Mouse (Mus musculus) heart, embryonic 11.5 days (tissue): ENCODE data around the gene Gpc5. TPM values are rescaled to one million over a fixed set of nuclear protein-coding genes. Genes with fewer than 3 reads are reported as not detected.

Experiments
- ATAC-seq: fragments of 200-750 bp; cut with Nextera tagmentation; replicated peaks from 2 replicates; pipeline ENCODE4 v1.8.0; 2017; ENCODE audit warnings: moderate library complexity; ENCODE audit not compliant: insufficient number of reproducible peaks, low FRiP score, low TSS enrichment
- H3K27ac ChIP-seq: fragments of 300-500 bp; sonication (generic); 2 replicates; pipeline ENCODE4 v1.5.1; 2014; ENCODE audit warnings: mild to moderate bottlenecking, low read depth, low read length
- H3K27me3 ChIP-seq: fragments of 300-500 bp; sonication (generic); 2 replicates; pipeline ENCODE4 v1.6.1; 2014; ENCODE audit warnings: mild to moderate bottlenecking, low read length, mixed read lengths; ENCODE audit not compliant: control insufficient read depth, insufficient read depth
- H3K36me3 ChIP-seq: fragments of 300-500 bp; sonication (generic); 2 replicates; pipeline ENCODE4 v1.6.1; 2014; ENCODE audit warnings: mild to moderate bottlenecking, low read length, moderate library complexity, mixed read lengths; ENCODE audit not compliant: control insufficient read depth, insufficient read depth
- H3K4me1 ChIP-seq: fragments of 300-500 bp; sonication (generic); 2 replicates; pipeline ENCODE4 v1.6.1; 2014; ENCODE audit warnings: low read length; ENCODE audit not compliant: control insufficient read depth, insufficient read depth
- H3K4me2 ChIP-seq: fragments of 300-500 bp; sonication (generic); 2 replicates; pipeline ENCODE4 v1.6.1; 2014; ENCODE audit warnings: mild to moderate bottlenecking, moderate library complexity
- H3K4me3 ChIP-seq: fragments of 300-500 bp; sonication (generic); 2 replicates; pipeline ENCODE4 v1.5.1; 2014; ENCODE audit warnings: low read depth, low read length
- H3K9ac ChIP-seq: fragments of 300-500 bp; sonication (generic); 2 replicates; pipeline ENCODE4 v1.6.1; 2014; ENCODE audit warnings: mild to moderate bottlenecking, low read depth, low read length, moderate library complexity
- H3K9me3 ChIP-seq: fragments of 300-500 bp; sonication (generic); replicated peaks from 2 replicates; pipeline ENCODE4 v1.6.1; 2016; ENCODE audit warnings: low read length; ENCODE audit not compliant: control insufficient read depth
- WGBS: fragments of 180-500 bp; shearing (Covaris S2); extraction: QIAGEN DNeasy Blood & Tissue Kit; methylation state at CpG from one replicate; pipeline ENCODE4 v1.1.7; 2014; ENCODE audit not compliant: insufficient replicate concordance; 5-methylcytosine and 5-hydroxymethylcytosine counted together
- polyA plus RNA-seq: library from polyadenylated mRNA; unstranded; fragments of >200 nt; fragmentation: Nextera tagmentation; extraction: Ambion mirVana; gene quantifications from 2 replicates; pipeline ENCODE4 v1.2.1, GENCODE M21; 2014

The Gpc5 gene
- polyA plus RNA-seq, 1 experiment from 2014 or later, result 0.53 TPM

DNA sequence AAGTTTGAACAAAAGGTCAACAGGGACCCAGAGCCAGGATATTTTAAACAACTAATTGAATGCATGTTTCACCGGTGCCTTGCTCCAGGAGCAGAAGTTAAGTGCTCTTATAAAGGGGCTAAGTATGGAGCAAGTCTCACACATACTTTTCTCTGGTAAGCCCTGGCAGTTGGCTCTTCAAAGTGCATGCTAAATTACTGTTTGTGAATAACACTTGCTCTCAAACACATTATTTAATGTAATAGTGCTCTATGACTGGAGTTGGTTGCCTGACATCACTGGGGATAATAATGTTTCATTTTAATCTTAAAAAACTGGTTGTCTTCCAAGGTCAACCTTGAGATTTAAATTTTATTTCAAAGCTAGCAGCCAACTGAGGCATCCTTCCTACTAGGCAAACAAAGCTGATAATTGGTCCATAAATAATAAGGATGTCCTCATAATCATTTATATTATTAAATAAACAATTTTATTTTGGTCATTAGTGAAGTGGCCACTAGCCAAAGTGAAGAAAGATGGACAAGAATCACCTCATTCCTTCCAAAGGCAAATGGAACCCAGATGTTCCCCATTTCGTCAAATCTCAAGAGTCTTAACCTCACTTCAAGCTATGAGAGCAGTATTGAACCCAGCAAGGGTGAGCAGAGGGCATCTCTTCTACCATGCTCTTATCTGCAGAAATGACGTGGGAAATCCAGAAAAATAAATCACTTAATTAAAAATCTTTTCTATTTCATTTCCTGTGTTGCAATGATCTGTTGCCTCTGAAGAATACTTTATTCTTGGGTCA lies 488.6 kb downstream of the Gpc5 start:
- Histone ChIP-seq H3K9ac (no peak overlapping the region), H3K4me3 (no peak overlapping the region), H3K9me3 (no peaks in the 10 kb centered on the region), H3K27me3 (no peaks in the 10 kb centered on the region), H3K36me3 (no peaks in the 10 kb centered on the region), H3K27ac (no peak overlapping the region), H3K4me1 (no peaks in the 10 kb centered on the region), H3K4me2 (no peak overlapping the region)
- WGBS, result 72% methylated on average over 3 of the region's 3 CpGs
- ATAC-seq, result no peak

DNA sequence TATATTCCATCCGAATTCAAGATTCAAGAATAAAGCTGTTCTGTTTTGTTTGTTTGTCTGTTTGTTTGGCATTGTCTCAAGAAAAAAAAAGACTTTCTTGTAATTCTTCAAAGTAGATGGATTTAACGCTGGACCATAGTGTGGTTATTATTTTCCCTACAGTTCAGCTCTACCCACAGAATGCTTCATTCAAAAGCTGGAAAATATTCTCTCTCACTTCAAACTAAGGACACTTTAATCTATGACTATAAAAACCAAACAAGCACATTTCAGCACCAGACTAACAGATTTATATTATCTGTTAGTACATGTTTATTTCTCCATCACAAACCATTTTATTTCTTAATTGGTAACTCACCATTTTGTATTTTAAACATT lies 489.2 kb downstream of the Gpc5 start:
- H3K4me1 ChIP-seq, result no peaks in the 10 kb centered on the region
- no peak overlapping the region for H3K9ac ChIP-seq
- H3K36me3 ChIP-seq, result no peaks in the 10 kb centered on the region
- no peaks in the 10 kb centered on the region for H3K9me3 ChIP-seq
- H3K4me3 ChIP-seq, result no peak overlapping the region
- 77% methylated on average over 2 of the region's 2 CpGs for WGBS
- H3K4me2 ChIP-seq, result no peak overlapping the region
- no peak for ATAC-seq
- no peaks in the 10 kb centered on the region for H3K27me3 ChIP-seq
- no peak overlapping the region for H3K27ac ChIP-seq

DNA sequence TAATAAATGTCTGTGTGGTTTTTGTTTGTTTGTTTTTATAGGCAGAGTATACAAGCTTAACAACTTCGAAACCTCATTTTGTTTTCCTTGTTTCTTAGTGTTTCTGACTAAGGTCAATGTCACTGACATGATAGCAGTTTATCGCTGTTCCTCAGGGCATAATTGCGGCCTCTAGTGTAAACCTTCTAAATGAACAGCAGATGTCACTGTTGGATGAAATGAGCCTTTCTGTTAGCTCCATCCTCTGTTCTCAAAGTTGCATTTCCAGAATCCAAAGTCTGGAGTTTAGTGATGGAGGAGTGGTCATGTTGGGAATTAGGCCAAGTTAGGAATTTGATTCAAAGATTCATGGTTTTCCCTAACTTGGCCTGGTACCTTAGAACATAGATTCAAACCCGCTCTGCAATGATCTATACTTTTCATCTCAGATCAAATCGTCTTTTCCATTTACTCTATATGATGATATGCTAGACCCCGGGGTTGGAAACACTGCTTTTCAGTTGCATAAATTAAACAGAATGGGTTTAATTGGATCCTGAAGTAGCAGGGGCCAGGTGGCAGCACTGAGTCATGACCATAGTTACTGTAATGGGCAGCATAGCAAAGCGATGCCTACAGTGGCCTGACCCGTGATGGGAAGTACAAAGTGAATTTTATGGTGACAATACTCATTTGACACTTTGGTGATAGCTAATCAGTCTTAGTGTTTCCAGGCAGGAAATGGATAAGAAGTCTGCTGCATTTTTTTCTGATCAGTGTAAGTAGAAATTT lies 508.4 kb downstream of the Gpc5 start:
- H3K4me2 ChIP-seq, result no peak overlapping the region
- no peak overlapping the region for H3K27ac ChIP-seq
- no peaks in the 10 kb centered on the region for H3K36me3 ChIP-seq
- no peaks in the 10 kb centered on the region for H3K9me3 ChIP-seq
- 56% methylated on average over 8 of the region's 8 CpGs for WGBS
- H3K9ac ChIP-seq, result no peak overlapping the region
- H3K4me1 ChIP-seq, result no peaks in the 10 kb centered on the region
- no peaks in the 10 kb centered on the region for H3K27me3 ChIP-seq
- H3K4me3 ChIP-seq, result no peak overlapping the region
- no peak for ATAC-seq

DNA sequence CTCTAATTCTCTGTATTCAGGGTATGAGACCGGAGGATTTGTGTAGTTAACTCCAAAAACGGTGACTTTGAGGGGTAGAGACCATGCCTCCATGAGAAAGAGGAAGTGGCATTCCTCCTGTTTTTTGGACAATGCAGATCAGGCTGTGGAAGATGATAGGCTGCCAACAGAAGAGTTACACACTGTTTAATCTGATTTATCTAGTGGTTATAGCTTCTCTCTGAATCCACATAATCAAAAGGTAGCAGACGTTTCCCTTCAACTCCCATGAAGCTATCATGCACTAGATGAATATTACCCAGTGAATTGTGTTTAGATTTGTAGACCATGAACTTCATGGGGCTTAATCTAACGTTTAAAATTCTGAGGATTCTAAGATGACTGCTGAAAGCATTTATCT lies 522.1 kb downstream of the Gpc5 start:
- H3K27me3 ChIP-seq, result no peaks in the 10 kb centered on the region
- H3K27ac ChIP-seq, result no peak overlapping the region
- H3K9ac ChIP-seq, result no peak overlapping the region
- WGBS, result 74% methylated on average over 4 of the region's 4 CpGs
- H3K4me3 ChIP-seq, result no peak overlapping the region
- no peak for ATAC-seq
- H3K4me2 ChIP-seq, result no peak overlapping the region
- no peaks in the 10 kb centered on the region for H3K9me3 ChIP-seq
- H3K36me3 ChIP-seq, result no peaks in the 10 kb centered on the region
- H3K4me1 ChIP-seq, result no peaks in the 10 kb centered on the region

DNA sequence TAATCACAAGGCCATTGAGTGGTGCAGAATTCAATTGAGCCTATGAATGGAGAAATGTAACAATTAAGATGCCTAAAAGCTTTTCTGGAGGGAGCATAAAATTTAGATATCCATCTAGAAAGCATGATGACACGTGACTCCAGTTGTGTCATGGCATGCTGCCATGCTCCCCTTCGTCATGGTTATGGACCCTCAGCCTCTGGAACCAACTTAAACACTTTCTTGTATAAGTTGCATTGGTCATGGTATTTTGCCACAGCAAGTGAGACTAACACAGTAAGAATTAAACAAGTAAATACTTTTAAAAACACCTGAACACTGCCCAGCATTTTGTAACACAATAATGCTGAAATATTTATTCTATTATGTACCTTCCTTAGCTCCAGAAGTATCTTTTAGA lies 524.3 kb downstream of the Gpc5 start:
- 55% methylated on average over 2 of the region's 2 CpGs for WGBS

DNA sequence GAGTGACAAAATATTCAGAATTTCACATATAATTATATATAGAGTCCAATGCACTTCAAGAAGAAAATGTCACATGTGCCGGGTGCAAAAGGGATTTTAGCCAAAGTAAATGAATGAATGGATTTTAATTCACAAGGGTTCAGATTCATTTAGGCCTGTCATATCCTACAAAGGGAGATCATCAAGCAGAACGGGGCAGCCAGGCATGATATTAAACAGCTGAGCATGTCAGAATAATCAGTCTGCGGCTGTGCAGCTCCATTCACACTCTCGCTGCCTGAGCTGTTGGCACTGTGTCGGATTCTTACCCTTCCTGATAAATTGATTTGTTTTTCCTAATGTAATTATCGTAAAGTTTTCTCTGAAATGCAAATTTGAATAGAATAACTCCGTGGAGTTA lies 524.8 kb downstream of the Gpc5 start:
- H3K4me3 ChIP-seq, result no peak overlapping the region
- H3K4me1 ChIP-seq, result no peaks in the 10 kb centered on the region
- no peaks in the 10 kb centered on the region for H3K36me3 ChIP-seq
- no peaks in the 10 kb centered on the region for H3K27me3 ChIP-seq
- H3K4me2 ChIP-seq, result no peak overlapping the region
- H3K9me3 ChIP-seq, result no peaks in the 10 kb centered on the region
- 68% methylated on average over 7 of the region's 7 CpGs for WGBS
- no peak for ATAC-seq
- no peak overlapping the region for H3K9ac ChIP-seq
- H3K27ac ChIP-seq, result no peak overlapping the region

More for the DNA sequence above, 524.3 kb downstream of the Gpc5 start:
- H3K27me3 ChIP-seq, result no peaks in the 10 kb centered on the region
- H3K27ac ChIP-seq, result no peak overlapping the region
- no peaks in the 10 kb centered on the region for H3K4me1 ChIP-seq
- H3K4me2 ChIP-seq, result no peak overlapping the region
- no peak overlapping the region for H3K9ac ChIP-seq
- H3K36me3 ChIP-seq, result no peaks in the 10 kb centered on the region
- no peak for ATAC-seq
- H3K4me3 ChIP-seq, result no peak overlapping the region
- no peaks in the 10 kb centered on the region for H3K9me3 ChIP-seq

DNA sequence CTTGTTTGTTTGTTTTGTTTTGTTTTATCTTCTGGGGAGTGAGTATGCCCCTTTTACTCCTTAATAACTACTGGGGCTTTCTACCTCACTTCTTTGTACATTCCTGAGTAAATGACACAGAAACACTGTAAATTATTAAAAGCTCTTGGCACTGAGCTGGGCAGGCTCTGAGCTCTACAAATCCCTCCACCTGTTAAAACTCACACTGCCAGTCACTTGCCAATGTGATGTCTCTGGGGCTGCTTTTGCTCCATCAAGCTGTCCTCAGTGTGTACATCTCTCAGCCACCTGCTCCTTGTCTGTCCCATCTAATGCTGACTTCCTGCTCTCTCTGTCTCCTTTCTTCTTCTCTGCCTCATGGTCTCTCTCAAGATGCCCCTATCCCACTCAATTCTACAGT lies 528.5 kb downstream of the Gpc5 start:
- no peaks in the 10 kb centered on the region for H3K36me3 ChIP-seq
- no peak overlapping the region for H3K4me3 ChIP-seq
- H3K4me1 ChIP-seq, result no peaks in the 10 kb centered on the region
- H3K27ac ChIP-seq, result no peak overlapping the region
- no peak overlapping the region for H3K9ac ChIP-seq
- no peaks in the 10 kb centered on the region for H3K27me3 ChIP-seq
- no peaks in the 10 kb centered on the region for H3K9me3 ChIP-seq
- no peak overlapping the region for H3K4me2 ChIP-seq
- ATAC-seq, result no peak

DNA sequence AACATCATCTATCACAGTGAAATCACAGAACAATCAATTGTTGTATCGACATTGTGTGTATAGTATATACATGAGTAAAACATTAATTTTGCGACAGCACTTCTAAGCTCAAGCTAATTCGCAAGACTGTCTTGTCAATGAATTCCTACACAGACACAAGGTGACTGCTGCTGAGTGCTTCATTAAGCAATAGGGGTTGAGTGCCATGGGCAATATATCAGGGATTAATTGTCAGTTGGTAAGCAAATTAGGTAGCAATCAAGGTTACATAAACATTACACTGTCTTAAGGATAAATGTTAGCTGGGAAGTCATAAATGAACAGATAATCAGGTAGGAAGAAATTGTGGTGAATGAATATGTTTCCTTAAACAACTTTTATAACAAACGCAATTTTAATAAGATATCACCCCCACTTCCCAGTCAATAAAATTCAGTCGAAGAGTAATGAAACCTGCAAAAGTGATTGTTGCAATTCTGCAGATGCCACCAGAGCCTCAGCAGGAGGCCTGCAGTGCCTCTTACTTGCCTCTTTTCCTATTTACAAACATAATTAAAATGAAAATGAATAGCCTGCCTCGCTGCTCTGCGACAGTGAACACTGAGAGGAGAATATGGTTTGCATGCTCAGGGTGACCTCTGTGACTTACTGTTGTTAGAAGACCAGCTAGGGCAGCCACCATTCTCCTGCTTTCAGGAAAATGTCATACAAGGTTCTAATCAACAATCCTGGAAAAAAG lies 539.3 kb downstream of the Gpc5 start:
- ATAC-seq, result no peak
- Histone ChIP-seq H3K4me2 (no peak overlapping the region), H3K27me3 (no peaks in the 10 kb centered on the region), H3K4me3 (no peak overlapping the region), H3K27ac (no peak overlapping the region), H3K9me3 (no peaks in the 10 kb centered on the region; the same call in 1 of the 2 replicates), H3K36me3 (no peaks in the 10 kb centered on the region), H3K4me1 (no peaks in the 10 kb centered on the region), H3K9ac (no peak overlapping the region)
- 84% methylated on average over 7 of the region's 7 CpGs for WGBS
